Mouse (Mus musculus) G1E (cell line): ENCODE results near the gene Gm20489.

Source experiments
- CTCF ChIP-seq: IDR thresholded peaks from 2 replicates; pipeline ENCODE4 v1.5.1; 2012; ENCODE audit warnings: low read depth, low read length, inconsistent platforms, mixed read lengths
- GATA1 ChIP-seq: IDR thresholded peaks from 2 replicates; pipeline ENCODE4 v1.6.1; 2012; ENCODE audit warnings: borderline replicate concordance, low read length, inconsistent platforms, mixed read lengths
- TAL1 ChIP-seq: conservative IDR thresholded peaks from 2 replicates; pipeline ENCODE4 v1.6.1; 2012; ENCODE audit warnings: low read depth, low read length, inconsistent platforms, mixed read lengths

- TF ChIP-seq CTCF (no peak), TAL1 (no peak), GATA1 (no peak)
Measured at GRCm38 (mm10) chrX:101282813-101283212, 14.0 kb upstream of the Gm20489 start.
